Mouse (Mus musculus) erythroblast, embryonic 14.5 days (primary cell): Measurements from ENCODE around the gene Dennd1a. TPM values are rescaled to one million over a fixed set of nuclear protein-coding genes. Genes with fewer than 3 reads are reported as not detected.

Experiments used
- H3K27me3 ChIP-seq: 2 replicates; pipeline ENCODE4 v1.6.1; 2012; ENCODE audit warnings: inconsistent platforms; ENCODE audit not compliant: control insufficient read depth
- H3K36me3 ChIP-seq: 2 replicates; pipeline ENCODE4 v1.6.1; 2012; ENCODE audit warnings: mild to moderate bottlenecking, inconsistent platforms; ENCODE audit not compliant: control insufficient read depth
- H3K4me1 ChIP-seq: 2 replicates; pipeline ENCODE4 v1.6.1; 2012; ENCODE audit warnings: inconsistent platforms; ENCODE audit not compliant: control insufficient read depth
- H3K4me3 ChIP-seq: replicated peaks from 2 replicates; pipeline ENCODE3; 2012; ENCODE audit warnings: moderate library complexity, mild to moderate bottlenecking, inconsistent platforms
- H3K9me3 ChIP-seq: 2 replicates; pipeline ENCODE4 v1.6.1; 2012; ENCODE audit warnings: low read length, inconsistent platforms, mixed read lengths; ENCODE audit not compliant: control insufficient read depth
- GATA1 ChIP-seq: IDR thresholded peaks from 2 replicates; pipeline ENCODE4 v1.6.1; 2012; ENCODE audit warnings: low read length, inconsistent platforms, mixed read lengths
- TAL1 ChIP-seq: IDR thresholded peaks from 3 replicates; pipeline ENCODE4 v1.6.1; 2012; ENCODE audit warnings: low read length, inconsistent platforms, mixed read lengths
- polyA plus RNA-seq: library from polyadenylated mRNA; stranded (reverse); fragments of >175 nt; gene quantifications from 2 replicates; pipeline ENCODE4 v1.2.3, GENCODE M21; 2012

Gene Dennd1a
- polyA plus RNA-seq, 1 experiment: 10.7 TPM

DNA sequence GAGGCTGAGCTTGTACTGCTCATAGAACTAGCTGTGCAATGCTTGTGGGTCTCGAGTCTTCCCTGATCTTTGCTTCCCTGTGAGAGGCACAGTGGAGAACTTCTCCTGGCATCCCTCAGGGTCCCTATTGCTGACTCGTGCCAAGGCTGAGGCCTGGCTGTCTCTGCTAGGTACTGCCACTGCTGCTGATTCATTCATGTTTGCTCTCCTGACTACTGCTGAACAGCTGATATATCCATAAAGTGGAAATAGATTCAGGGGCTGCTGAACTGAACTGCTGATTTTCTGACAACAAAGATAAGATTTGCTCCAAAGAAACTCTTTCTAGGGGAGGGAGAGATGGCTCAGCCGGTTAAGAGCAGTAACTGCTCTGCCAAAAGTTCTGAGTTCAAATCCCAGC is 102.2 kb downstream of the Dennd1a start:
- Histone ChIP-seq H3K27me3 (no peaks in the 10 kb centered on the region), H3K4me1 (peaks cover 74% of the 10 kb centered on the region), H3K4me3 (peak overlapping the region; percentile 6), H3K36me3 (peaks cover 37% of the 10 kb centered on the region), H3K9me3 (no peaks in the 10 kb centered on the region)
- TF ChIP-seq GATA1: no peak
- no peak for TF ChIP-seq TAL1

GRCm38 (mm10) chr2:38183881-38184280 is 103.3 kb downstream of the Dennd1a start:
- H3K4me3 ChIP-seq: no peak overlapping the region
- TF ChIP-seq TAL1 (no peak), GATA1 (no peak)
- H3K36me3 ChIP-seq: peaks cover 36% of the 10 kb centered on the region
- peaks cover 64% of the 10 kb centered on the region for H3K4me1 ChIP-seq
- H3K27me3 ChIP-seq: no peaks in the 10 kb centered on the region
- H3K9me3 ChIP-seq: no peaks in the 10 kb centered on the region

DNA sequence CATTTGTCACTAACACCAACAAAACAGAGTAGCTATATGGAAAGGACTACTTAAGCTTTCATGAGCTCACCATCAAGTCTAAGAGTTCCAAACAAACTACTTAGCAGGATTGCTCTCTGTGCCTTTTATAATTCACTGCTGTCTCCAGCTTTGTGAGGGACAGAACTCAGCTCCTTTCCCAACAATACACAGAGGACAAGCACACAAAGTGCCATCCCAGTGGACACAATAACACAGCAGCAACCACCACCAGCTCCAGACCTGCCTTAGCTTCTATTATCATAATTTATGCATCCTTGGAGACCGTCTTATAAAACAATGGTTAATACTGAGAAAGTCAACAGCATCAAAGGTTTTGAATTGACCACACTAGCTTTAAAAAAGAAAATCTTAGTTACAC is 104.9 kb downstream of the Dennd1a start:
- no peaks in the 10 kb centered on the region for H3K27me3 ChIP-seq
- H3K9me3 ChIP-seq: no peaks in the 10 kb centered on the region
- no peak overlapping the region for H3K4me3 ChIP-seq
- H3K36me3 ChIP-seq: peaks cover 31% of the 10 kb centered on the region
- H3K4me1 ChIP-seq: peaks cover 56% of the 10 kb centered on the region
- no peak for TF ChIP-seq TAL1
- no peak for TF ChIP-seq GATA1

GRCm38 (mm10) chr2:38177583-38177978 is 109.6 kb downstream of the Dennd1a start:
- H3K4me3 ChIP-seq: no peak overlapping the region
- no peaks in the 10 kb centered on the region for H3K9me3 ChIP-seq
- H3K27me3 ChIP-seq: no peaks in the 10 kb centered on the region
- H3K4me1 ChIP-seq: peaks cover 33% of the 10 kb centered on the region
- H3K36me3 ChIP-seq: peaks cover 7% of the 10 kb centered on the region
- TF ChIP-seq TAL1: no peak

DNA sequence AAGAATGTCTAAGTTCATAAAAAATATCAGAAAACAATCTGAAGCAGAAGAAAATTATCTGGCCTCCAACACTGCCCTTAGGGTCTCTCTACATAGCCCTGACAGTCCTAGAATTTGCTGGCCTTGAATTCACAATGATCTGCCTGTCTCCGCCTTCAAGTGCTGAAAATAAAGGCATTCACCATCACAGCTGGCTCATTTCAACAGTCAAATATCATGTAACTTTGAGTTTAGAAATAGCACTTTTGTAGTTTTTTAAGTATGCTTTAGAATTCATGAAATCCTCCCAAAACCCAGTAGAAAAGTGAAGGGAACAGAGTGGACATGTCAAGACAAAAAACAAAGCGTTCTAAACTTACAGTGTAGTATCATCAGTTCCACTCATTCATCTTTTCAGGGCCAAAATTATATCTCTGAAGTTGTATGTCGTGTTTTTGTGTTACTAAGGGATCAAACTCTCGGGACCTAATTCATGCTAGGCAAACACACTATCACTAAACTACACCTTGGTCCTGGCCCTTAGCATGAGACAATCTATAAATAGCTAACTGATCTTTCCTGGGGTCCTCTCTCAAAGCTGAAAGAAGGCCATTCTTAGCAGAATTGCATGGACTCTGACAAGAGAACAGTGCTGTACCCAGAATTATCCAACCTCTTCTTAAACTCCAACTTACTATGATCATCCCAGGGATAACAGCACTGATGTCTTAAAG is 110.2 kb downstream of the Dennd1a start:
- peaks cover 5% of the 10 kb centered on the region for H3K36me3 ChIP-seq
- H3K4me1 ChIP-seq: peaks cover 34% of the 10 kb centered on the region
- H3K27me3 ChIP-seq: no peaks in the 10 kb centered on the region
- no peak for TF ChIP-seq GATA1
- TF ChIP-seq TAL1: no peak
- no peak overlapping the region for H3K4me3 ChIP-seq
- H3K9me3 ChIP-seq: no peaks in the 10 kb centered on the region

- TF ChIP-seq TAL1 (no peak), GATA1 (no peak)
- Histone ChIP-seq H3K36me3 (peaks cover 2% of the 10 kb centered on the region), H3K27me3 (no peaks in the 10 kb centered on the region)
These were observed 111.9 kb downstream of the Dennd1a start for GRCm38 (mm10) chr2:38175276-38175675.

GRCm38 (mm10) chr2:38168606-38169005 is 118.6 kb downstream of the Dennd1a start:
- no peaks in the 10 kb centered on the region; the same call in 1 of the 2 replicates for H3K36me3 ChIP-seq
- no peak for TF ChIP-seq TAL1
- TF ChIP-seq GATA1: no peak
- peaks cover 19% of the 10 kb centered on the region for H3K4me1 ChIP-seq
- H3K4me3 ChIP-seq: no peak overlapping the region
- no peaks in the 10 kb centered on the region for H3K27me3 ChIP-seq
- no peaks in the 10 kb centered on the region for H3K9me3 ChIP-seq

More at GRCm38 (mm10) chr2:38175276-38175675, 111.9 kb downstream of the Dennd1a start:
- Histone ChIP-seq H3K4me3 (no peak overlapping the region), H3K4me1 (peaks cover 28% of the 10 kb centered on the region), H3K9me3 (no peaks in the 10 kb centered on the region)

- Histone ChIP-seq H3K4me3 (no peak overlapping the region), H3K27me3 (no peaks in the 10 kb centered on the region), H3K36me3 (peaks cover 1% of the 10 kb centered on the region), H3K9me3 (no peaks in the 10 kb centered on the region), H3K4me1 (peaks cover 38% of the 10 kb centered on the region)
- TF ChIP-seq TAL1 (no peak), GATA1 (no peak)
These were observed 121.2 kb downstream of the Dennd1a start for GRCm38 (mm10) chr2:38165966-38166365.

- Histone ChIP-seq H3K9me3 (no peaks in the 10 kb centered on the region), H3K4me3 (peak overlapping the region; percentile 54), H3K4me1 (peaks cover 52% of the 10 kb centered on the region), H3K36me3 (peaks cover 3% of the 10 kb centered on the region), H3K27me3 (no peaks in the 10 kb centered on the region)
- TF ChIP-seq TAL1: no peak
- TF ChIP-seq GATA1: no peak
These were observed 122.7 kb downstream of the Dennd1a start for GRCm38 (mm10) chr2:38164326-38165035.
